Mouse (Mus musculus) liver, embryonic 16.5 days (tissue): ENCODE measurements around the gene Klk12. TPM values are rescaled to one million over a fixed set of nuclear protein-coding genes. Genes with fewer than 3 reads are reported as not detected.

Experiments used
- ATAC-seq: fragments of 200-750 bp; cut with Nextera tagmentation; 2 replicates; pipeline ENCODE4 v1.8.0; 2017; ENCODE audit warnings: low read depth, mild to moderate bottlenecking, moderate number of reproducible peaks, moderate library complexity
- H3K27ac ChIP-seq: fragments of 300-500 bp; sonication (generic); 2 replicates; pipeline ENCODE4 v1.5.1; 2014; ENCODE audit warnings: mild to moderate bottlenecking, low read length
- H3K27me3 ChIP-seq: fragments of 300-500 bp; sonication (generic); 2 replicates; pipeline ENCODE4 v1.6.1; 2014; ENCODE audit warnings: low read depth, low read length, mixed read lengths; ENCODE audit not compliant: control insufficient read depth, insufficient read depth
- H3K36me3 ChIP-seq: fragments of 300-500 bp; sonication (generic); 2 replicates; pipeline ENCODE4 v1.6.1; 2014; ENCODE audit warnings: mild to moderate bottlenecking; ENCODE audit not compliant: control insufficient read depth, insufficient read depth
- H3K4me1 ChIP-seq: fragments of 300-500 bp; sonication (generic); 2 replicates; pipeline ENCODE4 v1.6.1; 2014; ENCODE audit warnings: low read depth, low read length, mixed read lengths; ENCODE audit not compliant: control insufficient read depth
- H3K4me2 ChIP-seq: fragments of 300-500 bp; sonication (generic); 2 replicates; pipeline ENCODE4 v1.6.1; 2014; ENCODE audit warnings: low read depth, low read length, mixed read lengths
- H3K4me3 ChIP-seq: fragments of 300-500 bp; sonication (generic); 2 replicates; pipeline ENCODE4 v1.5.1; 2014; ENCODE audit warnings: low read depth, mild to moderate bottlenecking, low read length
- H3K9ac ChIP-seq: fragments of 300-500 bp; sonication (generic); 2 replicates; pipeline ENCODE4 v1.6.1; 2014; ENCODE audit warnings: low read depth, low read length
- H3K9me3 ChIP-seq: fragments of 300-500 bp; sonication (generic); replicated peaks from 2 replicates; pipeline ENCODE4 v1.6.1; 2016; ENCODE audit warnings: low read length; ENCODE audit not compliant: control insufficient read depth
- WGBS: fragments of 180-500 bp; shearing (Covaris S2); extraction: QIAGEN DNeasy Blood & Tissue Kit; methylation state at CpG from one replicate; pipeline ENCODE4 v1.1.7; 2014; ENCODE audit not compliant: insufficient replicate concordance; 5-methylcytosine and 5-hydroxymethylcytosine counted together
- polyA plus RNA-seq: library from polyadenylated mRNA; unstranded; fragments of >200 nt; fragmentation: Nextera tagmentation; extraction: Ambion mirVana; gene quantifications from 2 replicates; pipeline ENCODE4 v1.2.1, GENCODE M21; 2015

Klk12 gene
- polyA plus RNA-seq, 1 experiment from 2014 or later: not detected

GRCm38 (mm10) chr7:43782275-43783265 is 13.9 kb downstream of the Klk12 start:
- no peak for ATAC-seq
- H3K4me2 ChIP-seq: peak overlapping the region; percentile 29; the same call in 1 of the 2 replicates
- peaks cover 9% of the 10 kb centered on the region for H3K27me3 ChIP-seq
- H3K4me1 ChIP-seq: no peaks in the 10 kb centered on the region; the same call in 1 of the 2 replicates
- no peak overlapping the region for H3K9ac ChIP-seq
- 6% methylated on average over 36 of the region's 36 CpGs for WGBS
- H3K36me3 ChIP-seq: no peaks in the 10 kb centered on the region
- H3K4me3 ChIP-seq: no peak overlapping the region
- H3K9me3 ChIP-seq: no peaks in the 10 kb centered on the region
- no peak overlapping the region for H3K27ac ChIP-seq

GRCm38 (mm10) chr7:43785286-43785685 is 16.6 kb downstream of the Klk12 start:
- no peaks in the 10 kb centered on the region for H3K36me3 ChIP-seq
- H3K27ac ChIP-seq: no peak overlapping the region
- H3K4me3 ChIP-seq: no peak overlapping the region
- no peak overlapping the region for H3K9ac ChIP-seq
- no peak overlapping the region for H3K4me2 ChIP-seq
- no peak for ATAC-seq
- no peaks in the 10 kb centered on the region; the same call in 1 of the 2 replicates for H3K4me1 ChIP-seq
- 65% methylated on average over 1 of the region's 1 CpGs for WGBS
- no peaks in the 10 kb centered on the region for H3K9me3 ChIP-seq
- H3K27me3 ChIP-seq: peaks cover 9% of the 10 kb centered on the region

GRCm38 (mm10) chr7:43788096-43788495 is 19.4 kb downstream of the Klk12 start:
- ATAC-seq: no peak
- Histone ChIP-seq H3K9me3 (no peaks in the 10 kb centered on the region), H3K4me1 (no peaks in the 10 kb centered on the region), H3K27ac (no peak overlapping the region), H3K36me3 (no peaks in the 10 kb centered on the region), H3K4me3 (no peak overlapping the region), H3K9ac (no peak overlapping the region), H3K4me2 (no peak overlapping the region), H3K27me3 (peaks cover 4% of the 10 kb centered on the region; the same call in 1 of the 2 replicates)
- WGBS: 39% methylated on average over 3 of the region's 3 CpGs

- no peak overlapping the region for H3K4me3 ChIP-seq
- no peaks in the 10 kb centered on the region for H3K27me3 ChIP-seq
- H3K9ac ChIP-seq: no peak overlapping the region
- H3K4me2 ChIP-seq: no peak overlapping the region
- H3K27ac ChIP-seq: no peak overlapping the region
- 35% methylated on average over 2 of the region's 2 CpGs for WGBS
- no peak for ATAC-seq
- no peaks in the 10 kb centered on the region for H3K4me1 ChIP-seq
- H3K36me3 ChIP-seq: no peaks in the 10 kb centered on the region
- H3K9me3 ChIP-seq: no peaks in the 10 kb centered on the region
Observed at GRCm38 (mm10) chr7:43789295-43789694, 20.6 kb downstream of the Klk12 start.

- H3K27ac ChIP-seq: no peak within 1 kb of the TSS
- WGBS: 50% methylated on average over 7 of the region's 7 CpGs
- no peaks in the 10 kb centered on the region for H3K9me3 ChIP-seq
- no peak within 1 kb of the TSS for H3K4me2 ChIP-seq
- no peak for ATAC-seq
- peaks cover 11% of the 10 kb centered on the region for H3K27me3 ChIP-seq
- H3K36me3 ChIP-seq: no peaks in the 10 kb centered on the region
- H3K4me1 ChIP-seq: no peaks in the 10 kb centered on the region
- H3K4me3 ChIP-seq: no peak within 1 kb of the TSS
- no peak within 1 kb of the TSS for H3K9ac ChIP-seq
Observed at GRCm38 (mm10) chr7:43791591-43791990, 22.9 kb downstream of the Klk12 start, which contains the start of gene Klk9. Gene Klk9 (plus strand): TSS chr7:43791891.

GRCm38 (mm10) chr7:43796355-43796754 is 27.7 kb downstream of the Klk12 start:
- no peak for ATAC-seq
- no peak overlapping the region for H3K4me3 ChIP-seq
- H3K4me1 ChIP-seq: no peaks in the 10 kb centered on the region

GRCm38 (mm10) chr7:43797333-43797769 is 28.7 kb downstream of the Klk12 start, which contains the start of gene Klk8:
Gene Klk8 (plus strand): TSS chr7:43797577.
- no peak for ATAC-seq
- H3K27me3 ChIP-seq: peaks cover 22% of the 10 kb centered on the region
- no peak within 1 kb of the TSS for H3K27ac ChIP-seq
- WGBS: under 1% methylated on average over 28 of the region's 28 CpGs
- no peaks in the 10 kb centered on the region for H3K9me3 ChIP-seq
- H3K9ac ChIP-seq: no peak within 1 kb of the TSS
- H3K4me2 ChIP-seq: peak within 1 kb of the TSS; percentile 62
- no peaks in the 10 kb centered on the region for H3K4me1 ChIP-seq
- H3K4me3 ChIP-seq: peak within 1 kb of the TSS; percentile 48
- no peaks in the 10 kb centered on the region for H3K36me3 ChIP-seq

More at GRCm38 (mm10) chr7:43796355-43796754, 27.7 kb downstream of the Klk12 start:
- H3K9me3 ChIP-seq: no peaks in the 10 kb centered on the region
- no peak overlapping the region for H3K9ac ChIP-seq
- H3K27me3 ChIP-seq: peaks cover 22% of the 10 kb centered on the region
- no peak overlapping the region for H3K27ac ChIP-seq
- H3K4me2 ChIP-seq: peak overlapping the region; percentile 62; the same call in 1 of the 2 replicates
- WGBS: 14% methylated on average over 8 of the region's 8 CpGs
- H3K36me3 ChIP-seq: no peaks in the 10 kb centered on the region

- H3K4me1 ChIP-seq: no peaks in the 10 kb centered on the region
- H3K9ac ChIP-seq: no peak overlapping the region
- H3K4me2 ChIP-seq: peak overlapping the region; percentile 62
- no peaks in the 10 kb centered on the region for H3K9me3 ChIP-seq
- 0 out of 2 replicates have a peak, but pooled peaks have one; percentile 27 for ATAC-seq
- 8% methylated on average over 13 of the region's 13 CpGs for WGBS
- H3K4me3 ChIP-seq: peak overlapping the region; percentile 48; the same call in 1 of the 2 replicates
- peaks cover 22% of the 10 kb centered on the region for H3K27me3 ChIP-seq
- no peak overlapping the region for H3K27ac ChIP-seq
- H3K36me3 ChIP-seq: no peaks in the 10 kb centered on the region
Observed at GRCm38 (mm10) chr7:43797844-43798462, 29.3 kb downstream of the Klk12 start.
